Mouse (Mus musculus) thymus, postnatal 0 days (tissue): ENCODE measurements around the gene Obsl1. TPM values are rescaled to one million over a fixed set of nuclear protein-coding genes. Genes with fewer than 3 reads are reported as not detected.

Experiments used
- DNase-seq: peaks from one replicate; pipeline ENCODE4 v3.0.0-alpha.2; 2015; ENCODE audit warnings: low spot score
- polyA plus RNA-seq: library from polyadenylated mRNA; unstranded; fragments of >200 nt; fragmentation: Nextera tagmentation; extraction: Ambion mirVana; gene quantifications from 2 replicates; pipeline ENCODE4 v1.2.1, GENCODE M21; 2015

Gene Obsl1
- polyA plus RNA-seq, 1 experiment from 2014 or later: 10.2 TPM

DNA sequence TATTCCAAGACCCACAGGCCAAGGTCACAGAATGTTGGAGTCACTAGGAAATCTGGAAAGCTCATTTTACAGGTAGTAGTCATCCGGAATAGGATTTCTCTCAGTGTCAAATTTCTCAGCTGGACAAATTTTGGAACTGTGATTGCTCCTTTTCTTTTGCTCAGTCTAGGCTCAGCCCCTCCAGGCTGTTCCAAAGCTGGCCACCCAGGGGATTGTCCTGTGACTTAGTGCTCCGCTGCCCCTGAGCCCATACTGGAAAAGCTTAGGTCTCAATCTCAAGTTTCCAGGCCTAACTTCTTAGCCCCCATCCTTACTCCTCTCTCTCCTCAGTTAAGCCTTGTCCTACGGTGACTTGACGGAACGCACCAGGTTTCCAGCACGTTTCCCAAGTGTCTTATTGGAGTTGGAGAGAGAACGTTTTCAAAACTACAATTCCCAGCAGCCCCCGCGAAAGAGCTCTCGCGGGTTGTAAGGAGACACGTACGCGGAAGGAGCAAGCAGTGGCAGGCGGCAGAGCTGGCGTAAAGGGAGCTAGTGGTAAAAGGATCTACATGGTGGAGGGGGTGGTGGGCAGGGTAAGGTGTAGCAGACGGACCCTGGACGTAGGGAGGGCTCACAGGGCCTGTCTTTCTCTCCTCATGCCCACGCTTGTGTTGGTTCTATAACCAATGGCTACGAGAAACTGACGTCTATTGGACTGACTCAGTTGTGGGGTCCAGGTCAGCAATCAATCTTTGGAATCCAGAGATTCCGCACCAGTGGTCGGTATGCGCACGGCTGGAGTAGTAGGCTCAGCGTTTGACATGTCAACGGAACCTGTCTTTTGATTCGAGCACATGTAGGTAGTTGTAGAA lies 70.5 kb downstream of the Obsl1 start, which contains the start of gene Gmppa:
Gmppa (plus strand) TSS at position 456 of the 854 bp plus-strand sequence.
- peak; percentile 72 for DNase-seq

Other genes with a start within 250 kb of the Obsl1 start
- gene Ptprn, start 241.9 kb downstream of the Obsl1 start, polyA plus RNA-seq: 0.98 and 1.1 TPM in 2 replicates
- gene Resp18, start 228.0 kb downstream of the Obsl1 start, polyA plus RNA-seq: 1.5 and 1.7 TPM in 2 replicates
- gene Dnpep, start 188.5 kb downstream of the Obsl1 start, polyA plus RNA-seq: 84.3 and 87.0 TPM in 2 replicates
- 6.0 and 7.4 TPM in 2 replicates for gene Des, start 146.1 kb downstream of the Obsl1 start, polyA plus RNA-seq
- gene Speg, start 131.2 kb downstream of the Obsl1 start, polyA plus RNA-seq: 1.6 and 1.8 TPM in 2 replicates
- 51.4 and 58.5 TPM in 2 replicates for gene Gmppa, start 70.5 kb downstream of the Obsl1 start, polyA plus RNA-seq
- not detected in 2 replicates for gene Asic4, start 56.0 kb downstream of the Obsl1 start, polyA plus RNA-seq
- 10.7 and 11.4 TPM in 2 replicates for gene Chpf, start 27.1 kb downstream of the Obsl1 start, polyA plus RNA-seq
- gene Tmem198, start 26.9 kb downstream of the Obsl1 start, polyA plus RNA-seq: 0.30 and 0.39 TPM in 2 replicates
- gene Inha, start 625 bp upstream of the Obsl1 start, polyA plus RNA-seq: 1.7 TPM in 2 replicates
- 13.1 and 14.4 TPM in 2 replicates for gene Stk11ip, start 15.1 kb upstream of the Obsl1 start, polyA plus RNA-seq
- 1.2 and 1.6 TPM in 2 replicates for gene Slc4a3, start 39.8 kb upstream of the Obsl1 start, polyA plus RNA-seq